Mouse (Mus musculus) erythroid progenitor cell, adult 5-6 weeks (primary cell): Measurements from ENCODE around the gene Apba3. TPM values are rescaled to one million over a fixed set of nuclear protein-coding genes. Genes with fewer than 3 reads are reported as not detected.

Experiments used
- ATAC-seq: replicated peaks from 2 replicates; pipeline ENCODE4 v1.8.0; 2016; ENCODE audit warnings: moderate number of reproducible peaks, mild to moderate bottlenecking, moderate TSS enrichment, inconsistent platforms; ENCODE audit not compliant: poor library complexity, low FRiP score, severe bottlenecking
- total RNA-seq, 2 experiments: library from RNA; stranded (forward) in 1 of 2; stranded (reverse) in 1 of 2; fragments of 150-400 nt in 1 of 2; fragments of 186-747, 209-891 nt in 1 of 2; gene quantifications; 2 replicates each; pipeline versions ENCODE4 v1.2.3 to v1.2.4; 2015 to 2017; ENCODE audit warnings: low replicate concordance in 2 of 2

Gene Apba3
- total RNA-seq, 2 experiments from 2014 or later, result not detected

DNA sequence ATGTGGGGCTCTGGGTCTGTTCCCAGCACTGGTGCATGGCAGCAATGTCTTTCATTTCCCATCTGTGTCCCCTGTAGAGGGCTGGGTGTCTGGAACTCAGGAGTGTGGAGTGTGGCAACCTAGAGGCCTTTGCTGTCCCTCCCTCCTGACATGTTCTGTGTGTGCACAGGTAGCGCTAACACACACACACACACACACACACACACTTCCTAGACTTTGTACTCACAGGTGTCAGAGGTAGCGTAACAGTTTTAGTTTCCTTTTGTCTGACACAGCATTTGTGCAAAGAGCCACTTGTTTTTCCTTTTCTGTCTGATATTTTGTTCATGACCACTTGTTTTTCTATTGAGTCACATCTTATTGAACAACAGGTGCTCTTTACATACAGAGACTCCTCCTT is 19.0 kb upstream of the Apba3 start:
- no peak for ATAC-seq

DNA sequence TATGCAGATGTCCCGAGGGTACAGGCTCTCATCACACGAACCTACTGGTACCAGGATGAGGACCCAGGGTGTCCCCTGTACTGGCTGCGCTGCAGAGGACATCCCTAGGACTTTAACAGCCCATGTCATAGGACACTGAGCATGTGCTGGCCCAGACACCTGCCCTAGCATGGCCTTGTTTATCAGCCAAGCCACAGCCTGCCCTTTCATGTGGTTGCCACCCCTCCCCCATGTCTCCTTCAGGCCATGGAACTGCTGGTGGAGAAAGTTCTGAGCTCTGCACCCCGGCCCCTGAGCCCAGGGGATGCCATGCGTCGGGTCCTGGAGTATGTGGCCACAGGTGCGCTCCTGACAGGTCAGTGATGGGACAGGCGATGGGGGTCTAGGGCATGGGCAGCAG is 17.3 kb upstream of the Apba3 start:
- ATAC-seq, result no peak

DNA sequence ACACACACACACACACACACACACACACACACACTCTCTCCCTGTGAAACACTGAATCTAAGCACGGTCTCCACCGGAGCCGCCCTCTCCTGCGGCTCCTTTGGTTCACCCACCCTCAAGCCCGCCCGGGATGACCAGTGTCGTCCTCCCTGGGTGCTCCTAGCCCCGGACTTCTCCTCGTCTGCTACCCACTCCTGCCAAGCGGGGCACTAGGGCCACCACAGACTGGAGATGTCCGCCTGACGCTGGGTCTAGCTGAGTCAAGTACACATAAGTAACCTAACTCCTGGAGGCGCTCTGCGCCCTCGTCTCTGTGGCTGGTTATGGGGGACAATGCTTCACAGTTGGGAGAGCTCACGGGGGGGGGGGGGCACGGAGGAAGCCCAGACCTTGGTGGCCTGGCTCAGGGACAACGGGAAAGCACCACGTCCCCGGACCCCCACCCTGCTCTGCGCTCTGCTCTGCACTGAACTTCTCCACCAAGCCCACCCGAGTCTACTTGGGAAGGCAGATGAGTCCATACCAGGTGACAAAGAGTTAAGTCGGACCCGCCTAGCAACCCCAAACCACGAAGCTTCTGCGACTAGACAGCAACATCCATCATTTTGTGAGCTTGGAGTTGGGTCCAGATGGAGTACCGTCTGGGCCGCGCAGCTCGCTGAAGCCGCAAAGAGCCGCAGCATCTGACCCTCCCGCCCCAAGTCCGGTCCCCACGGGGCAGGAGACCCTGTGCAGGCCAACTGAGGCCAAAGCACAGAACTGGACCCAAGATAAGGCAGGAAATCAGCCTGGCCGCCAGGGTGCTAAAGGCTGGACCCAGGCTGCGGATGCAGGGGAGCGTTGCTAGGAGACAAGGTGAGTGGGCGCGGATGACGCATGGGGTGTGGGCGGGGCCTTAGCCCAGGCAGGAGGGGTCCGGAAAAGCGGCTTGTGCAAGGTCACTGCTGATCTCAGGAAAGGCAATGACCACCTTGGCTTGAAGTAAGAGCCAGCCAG is 14.0 kb upstream of the Apba3 start, which contains the start of gene Matk:
Gene Matk, plus strand, starts transcription at position 512 of the 996 bp plus-strand sequence.
- no peak for ATAC-seq

DNA sequence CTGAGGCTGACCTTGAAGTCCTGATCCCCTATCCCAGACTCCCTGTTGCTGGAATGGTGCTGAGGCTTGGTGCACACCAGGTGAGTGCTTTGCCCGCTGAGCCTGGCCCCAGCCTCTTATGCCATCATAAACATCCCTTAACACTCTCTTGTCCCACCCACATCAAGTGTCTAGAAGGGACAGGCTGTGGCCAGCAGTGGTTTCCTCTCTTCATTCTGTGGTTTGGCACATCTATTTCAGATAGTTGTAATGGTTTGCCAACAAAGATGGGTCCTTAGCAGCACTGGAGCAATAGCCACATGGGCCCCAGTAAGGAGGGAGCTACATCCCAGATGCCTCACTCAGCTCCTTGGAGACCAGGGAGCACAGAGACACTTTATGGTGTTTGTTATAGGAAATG is 11.9 kb upstream of the Apba3 start:
- ATAC-seq, result no peak

DNA sequence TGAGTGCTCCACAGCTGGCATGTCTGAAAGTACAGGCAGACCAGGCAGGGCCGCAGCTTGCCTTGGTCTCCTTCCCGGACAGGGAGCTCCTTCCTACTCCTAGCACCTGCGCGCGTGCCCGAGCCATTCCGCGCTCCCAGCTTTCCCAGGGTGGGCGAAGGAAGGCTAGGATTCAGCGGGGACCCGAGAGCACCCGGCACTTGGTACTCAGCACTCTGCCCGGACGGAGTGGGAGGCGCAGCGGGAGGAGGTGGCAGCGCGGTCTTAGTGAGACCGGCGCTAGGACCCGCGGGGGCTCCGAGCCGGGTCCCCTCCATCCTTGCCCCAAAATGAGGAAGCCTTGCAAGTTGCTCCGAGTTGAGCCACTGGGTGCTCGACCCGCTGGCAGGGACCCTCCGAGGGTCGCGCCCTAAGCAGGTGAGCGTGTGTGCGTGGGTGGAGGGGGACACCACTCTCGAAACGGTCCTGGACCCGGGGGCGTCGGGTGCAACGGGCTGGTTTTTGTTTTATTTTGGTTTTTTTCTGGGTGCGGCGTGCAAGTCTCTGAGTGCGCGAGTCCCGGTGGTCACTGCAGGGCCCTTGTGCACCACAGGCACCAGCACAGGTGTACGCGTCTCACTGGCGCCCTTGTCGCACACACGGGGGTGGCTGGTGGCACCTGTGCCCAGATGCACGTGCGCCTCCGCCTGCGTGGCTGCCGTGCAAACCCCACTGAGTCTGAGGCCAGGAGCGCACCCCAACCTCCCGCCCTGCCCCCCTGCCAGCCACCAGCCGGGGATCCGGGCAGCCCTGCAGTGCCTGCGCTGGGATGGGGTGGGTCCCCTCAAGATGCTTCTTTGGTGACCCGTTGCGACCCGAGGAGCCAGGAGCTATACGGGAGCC is 9.4 kb upstream of the Apba3 start:
- no peak for ATAC-seq

DNA sequence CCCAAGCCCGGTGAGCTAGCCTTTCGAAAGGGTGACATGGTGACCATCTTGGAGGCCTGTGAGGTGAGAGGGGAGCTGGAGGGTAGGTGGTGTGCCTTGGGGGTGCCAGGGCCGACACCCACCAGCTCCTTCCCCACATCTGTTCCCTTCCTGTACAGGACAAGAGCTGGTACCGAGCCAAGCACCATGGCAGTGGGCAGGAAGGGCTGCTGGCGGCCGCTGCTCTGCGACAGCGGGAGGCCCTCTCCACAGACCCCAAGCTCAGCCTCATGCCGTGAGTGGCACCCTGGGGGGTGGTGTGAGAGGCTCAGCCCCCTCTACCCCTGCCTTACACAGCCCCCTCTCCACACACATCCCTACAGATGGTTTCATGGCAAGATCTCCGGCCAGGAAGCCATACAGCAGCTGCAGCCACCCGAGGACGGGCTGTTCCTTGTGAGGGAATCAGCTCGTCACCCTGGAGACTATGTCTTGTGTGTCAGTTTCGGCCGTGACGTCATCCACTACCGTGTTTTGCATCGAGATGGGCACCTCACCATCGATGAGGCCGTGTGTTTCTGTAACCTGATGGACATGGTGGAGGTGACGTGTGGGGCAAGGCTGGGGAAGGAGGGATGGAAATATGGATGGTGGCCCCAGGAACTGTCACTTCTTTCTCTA is 7.4 kb upstream of the Apba3 start:
- ATAC-seq, result no peak

DNA sequence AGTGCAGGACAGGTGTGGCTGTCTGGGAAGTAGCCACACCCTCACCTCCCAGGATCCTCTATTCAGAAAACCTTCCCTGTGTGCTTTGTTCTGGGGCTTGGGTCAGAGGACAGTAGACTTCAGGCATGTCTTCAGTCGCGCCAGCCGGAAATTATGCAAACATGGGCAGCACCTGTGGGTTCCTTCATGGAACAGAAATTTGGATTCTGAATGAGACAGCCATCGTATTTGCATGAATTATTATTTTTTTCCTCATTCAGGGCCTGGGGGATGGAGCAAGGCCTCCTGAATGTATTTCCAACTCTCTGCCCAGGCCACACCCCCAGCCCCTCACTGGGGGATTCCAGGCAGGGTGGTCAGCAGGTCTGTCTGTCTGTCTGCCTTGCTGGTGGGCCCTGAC is 5.7 kb upstream of the Apba3 start:
- ATAC-seq, result no peak

DNA sequence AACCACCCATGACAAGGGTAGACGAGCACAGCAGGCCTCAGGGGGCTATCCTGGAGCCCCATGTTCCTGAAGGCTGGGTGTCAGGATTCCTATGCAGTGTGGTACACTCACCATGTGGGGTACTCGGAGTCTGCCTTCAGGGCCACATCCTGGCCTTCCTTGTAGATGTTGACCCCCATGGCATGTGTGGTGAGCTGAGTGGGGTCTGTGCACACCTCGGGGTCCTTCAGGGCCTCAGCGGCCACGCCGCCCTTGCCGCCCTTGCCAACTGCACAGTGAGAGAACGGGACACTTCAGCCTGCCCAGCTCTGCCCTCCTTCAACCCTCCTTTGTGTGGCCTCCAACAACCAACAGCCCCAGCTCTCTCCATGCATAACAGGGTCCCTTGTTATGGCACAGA is 1.2 kb upstream of the Apba3 start:
- no peak for ATAC-seq

DNA sequence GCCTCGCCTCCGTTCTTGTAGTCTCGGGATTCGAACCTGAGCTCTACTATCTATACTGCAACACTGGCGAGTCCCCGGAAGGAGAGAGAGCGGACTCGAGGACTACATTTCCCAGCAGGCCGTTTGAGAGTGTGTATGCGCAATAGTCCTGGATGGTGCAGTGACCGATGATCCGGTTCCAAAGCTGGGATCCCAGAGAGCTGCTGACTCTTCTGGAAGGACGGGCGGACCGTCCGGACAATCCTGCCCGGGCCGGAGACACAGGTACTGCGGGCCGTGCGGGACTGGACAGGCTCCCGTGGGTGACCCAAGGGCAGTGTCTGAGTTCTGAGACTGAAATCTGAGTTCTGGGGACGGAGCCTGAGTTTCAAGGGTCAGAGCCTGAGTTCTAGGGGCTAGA is 1.3 kb downstream of the Apba3 start:
- ATAC-seq, result peak; percentile 59

DNA sequence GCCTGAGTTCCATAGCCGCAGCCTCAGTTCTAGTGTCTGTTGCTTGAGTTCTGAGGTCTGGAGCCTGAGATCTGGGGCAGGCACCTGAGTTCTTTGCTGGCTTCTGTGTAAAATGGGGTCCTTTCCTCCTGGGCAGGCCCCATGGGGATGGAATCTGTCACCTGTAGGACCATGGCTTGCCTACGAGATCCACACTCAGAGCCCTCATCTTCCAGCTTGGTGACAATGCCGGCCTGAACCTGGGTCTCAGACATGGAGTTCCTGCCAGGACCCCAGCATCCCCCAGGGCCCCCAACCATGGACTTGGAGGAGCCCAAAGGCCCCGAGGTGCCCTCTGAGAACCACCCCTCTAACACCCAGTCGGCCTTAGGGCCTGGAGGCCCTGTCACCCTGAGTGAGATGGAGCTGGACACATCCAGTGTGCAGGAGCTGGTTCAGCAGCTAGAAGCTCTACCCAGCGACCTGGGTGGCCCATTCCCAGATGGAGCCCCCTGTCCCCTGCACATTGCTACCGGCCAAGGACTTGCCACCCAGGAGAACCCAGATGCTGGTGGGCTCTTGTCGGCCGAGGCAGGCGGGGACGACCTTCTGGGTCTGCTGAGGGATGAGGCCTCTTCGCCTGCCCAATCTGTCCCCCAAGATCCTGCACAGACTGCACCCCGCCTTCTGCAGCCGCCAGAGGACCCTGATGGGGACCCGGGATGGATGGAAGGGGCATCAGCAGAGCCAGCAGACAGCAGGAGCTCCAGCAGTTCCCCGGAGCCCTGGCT is 2.1 kb downstream of the Apba3 start:
- ATAC-seq, result no peak

DNA sequence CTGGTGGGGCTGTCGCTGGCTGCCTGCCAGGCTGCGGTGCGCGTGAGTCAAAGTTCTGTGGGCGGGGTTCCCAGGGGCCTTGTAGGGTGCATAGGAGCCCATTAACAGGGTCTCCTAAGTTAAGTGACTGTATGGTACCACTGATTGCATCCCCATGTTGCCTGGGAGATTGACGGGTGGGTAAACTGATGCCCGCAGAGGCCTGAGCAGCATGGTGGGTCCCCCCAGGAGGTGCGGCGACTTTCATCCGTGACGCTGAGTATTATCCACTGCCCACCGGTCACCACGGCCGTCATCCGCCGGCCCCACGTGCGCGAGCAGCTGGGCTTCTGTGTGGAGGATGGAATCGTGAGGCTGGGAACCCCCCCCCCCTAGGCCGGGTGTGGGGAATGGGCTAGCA is 5.6 kb downstream of the Apba3 start:
- ATAC-seq, result no peak

DNA sequence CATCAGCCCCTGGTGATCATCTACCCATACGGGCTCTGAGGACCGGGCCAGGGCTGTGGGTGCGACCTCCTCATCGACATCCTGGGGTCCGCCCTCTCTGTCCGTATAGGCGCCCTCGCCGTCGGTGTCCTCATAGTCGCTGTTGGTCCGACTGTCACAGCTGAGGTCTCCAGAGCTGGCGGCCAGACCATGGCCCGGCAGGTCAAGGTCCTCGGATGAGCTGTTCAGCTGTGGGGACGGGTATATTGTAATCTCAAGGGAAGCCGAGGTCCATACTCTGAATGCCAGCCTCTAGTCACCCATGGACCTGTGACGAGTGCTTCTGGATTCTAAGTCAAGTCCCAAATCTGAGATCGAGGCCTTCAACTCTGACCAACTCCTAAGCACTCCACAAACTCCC is 7.1 kb downstream of the Apba3 start:
- no peak for ATAC-seq

DNA sequence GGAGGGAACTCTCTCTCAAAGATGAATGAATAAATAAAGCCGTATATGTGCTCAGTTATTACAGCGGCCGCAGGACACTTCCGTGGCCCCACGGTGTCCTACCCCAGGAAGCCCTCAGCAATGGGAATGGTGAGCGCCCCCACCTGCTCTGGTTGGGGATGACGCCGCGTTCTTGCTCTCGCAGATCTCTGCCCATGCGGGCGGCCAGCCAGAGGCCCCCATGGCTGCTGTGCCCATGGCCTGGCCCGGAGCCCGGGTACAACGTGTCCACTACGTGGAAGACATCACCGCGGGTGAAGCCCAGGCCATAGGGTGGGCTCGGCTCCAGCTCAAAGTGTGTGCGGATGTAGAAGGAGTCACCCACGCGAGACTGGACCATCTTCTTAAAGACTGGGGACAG is 10.9 kb downstream of the Apba3 start:
- ATAC-seq, result no peak

DNA sequence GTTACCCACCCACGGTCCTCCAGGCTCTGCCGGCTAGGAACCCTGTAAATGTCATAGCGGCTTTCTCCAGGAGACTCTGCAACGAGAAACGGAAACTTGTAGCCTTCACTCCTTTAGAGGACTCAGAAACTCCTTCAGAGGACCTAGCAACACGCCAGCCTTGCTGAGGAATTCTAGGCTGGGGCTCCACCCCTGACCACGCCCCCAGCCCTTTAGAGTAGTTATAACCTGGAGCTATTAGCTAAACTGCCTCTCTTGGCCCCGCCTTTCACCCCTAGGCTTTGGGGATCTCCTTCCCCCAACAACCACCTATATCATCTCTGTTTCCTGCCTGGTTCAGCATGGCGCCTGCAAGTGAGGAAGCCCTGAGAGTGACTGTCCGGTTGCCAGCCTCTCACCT is 12.7 kb downstream of the Apba3 start:
- no peak for ATAC-seq

DNA sequence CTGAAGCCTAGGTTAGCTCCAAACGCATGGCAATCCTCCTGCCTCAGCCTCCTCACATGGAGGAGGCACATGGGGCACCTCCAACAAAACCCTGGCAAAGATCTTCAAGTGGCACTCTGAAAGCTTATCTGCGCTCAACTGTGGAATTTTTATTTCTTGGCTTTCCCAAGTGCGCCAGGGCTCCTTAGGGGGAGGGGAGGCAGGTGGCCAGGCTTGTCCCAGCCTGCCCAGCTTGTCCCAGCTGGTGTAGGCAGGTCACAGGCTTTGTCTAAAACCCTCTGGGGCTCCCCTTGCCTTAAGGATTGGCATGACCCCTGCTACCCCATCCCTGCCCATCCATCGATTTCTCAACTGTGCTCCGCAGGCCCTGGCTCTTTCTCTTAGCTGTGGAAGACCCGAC is 17.4 kb downstream of the Apba3 start:
- no peak for ATAC-seq

DNA sequence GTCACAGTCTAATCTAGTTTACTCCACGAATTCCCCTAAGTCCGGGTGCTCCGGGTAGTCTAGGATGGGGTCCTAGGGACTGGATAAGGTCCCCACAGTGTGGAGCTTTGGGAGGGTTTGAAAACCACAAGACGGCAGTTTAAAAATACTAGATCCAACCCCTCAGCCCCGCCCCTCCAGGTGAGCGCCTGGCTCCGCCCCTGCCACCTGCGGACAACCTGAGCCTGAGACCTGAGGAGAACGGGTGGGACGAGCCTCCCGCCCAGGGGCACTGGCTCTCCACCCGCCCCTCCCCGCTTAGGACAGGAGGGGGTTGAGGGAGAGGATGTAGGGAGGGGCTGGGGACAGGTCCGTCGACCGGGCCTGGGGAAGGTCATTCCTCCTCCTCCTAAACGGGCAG is 18.0 kb downstream of the Apba3 start:
- ATAC-seq, result no peak

DNA sequence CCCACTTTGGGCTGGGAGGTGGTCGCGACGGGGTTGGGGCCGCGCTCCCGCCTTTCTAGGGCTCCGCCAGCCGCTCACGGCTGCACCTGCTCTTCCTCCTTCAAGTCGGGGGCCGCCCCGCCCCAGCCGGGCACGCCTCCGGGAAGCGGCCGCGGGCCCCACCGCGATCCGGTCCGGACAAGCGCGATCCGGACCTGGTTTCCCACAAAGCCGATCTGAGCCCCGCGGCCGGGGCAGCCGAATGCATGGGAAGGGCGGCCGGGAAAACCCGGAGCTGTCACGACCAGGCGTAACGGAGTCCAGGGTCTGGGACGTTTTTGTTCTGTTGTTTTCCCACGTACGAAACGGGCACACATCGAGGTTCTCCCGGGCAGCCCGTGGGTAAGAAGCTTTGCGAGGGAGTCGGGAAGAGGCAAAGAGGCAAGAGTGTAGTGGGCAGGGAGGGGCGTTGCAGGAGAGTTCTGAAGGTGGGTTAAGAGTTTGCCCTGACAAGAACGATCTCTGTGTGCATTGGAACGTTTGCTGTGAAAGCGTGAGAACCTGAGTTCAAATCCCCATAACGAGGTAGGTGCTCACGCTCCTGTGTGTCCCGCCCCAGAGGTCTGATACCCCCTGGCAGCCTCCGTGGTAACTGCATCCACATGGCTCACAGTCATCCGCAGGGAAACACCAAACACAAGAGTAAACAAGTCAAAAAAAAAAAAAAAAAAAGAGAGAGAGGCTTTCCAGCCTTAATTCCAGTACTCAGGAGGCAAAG is 19.1 kb downstream of the Apba3 start:
- peak; percentile 64 for ATAC-seq

DNA sequence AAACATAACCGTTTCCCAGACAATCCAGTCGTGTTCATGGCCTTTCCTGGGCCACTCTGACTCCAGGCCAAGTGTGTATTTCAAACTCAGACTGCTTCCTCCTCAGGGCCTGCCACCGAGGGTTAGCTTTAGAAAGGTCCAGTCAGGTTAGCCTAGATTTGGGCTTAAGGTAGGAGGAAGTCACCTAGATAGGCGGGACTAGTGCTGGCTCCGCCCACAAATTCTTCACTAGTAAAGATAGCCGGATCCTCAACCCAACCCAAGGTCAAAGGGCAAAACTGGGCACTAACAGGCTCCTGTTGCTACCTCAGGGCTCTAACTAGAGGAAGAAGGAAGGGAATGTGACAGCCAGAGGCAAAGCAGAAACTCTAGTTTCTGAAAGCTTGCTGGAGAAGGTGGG is 19.8 kb downstream of the Apba3 start:
- no peak for ATAC-seq
